Mouse (Mus musculus) frontal cortex, postnatal 14 days (tissue): ENCODE measurements at regions not wholly inside any gene's neighbourhood (a gene's known extent, or its start where the extent isn't known, plus 50 kb on each side); places are given as distances from the start of the nearest gene placed in this dataset.

Experiments used
- DNase-seq, 2 experiments: peaks; one replicate each; pipeline ENCODE4 v3.0.0; 2022; ENCODE audit warnings: low spot score in 2 of 2

DNA sequence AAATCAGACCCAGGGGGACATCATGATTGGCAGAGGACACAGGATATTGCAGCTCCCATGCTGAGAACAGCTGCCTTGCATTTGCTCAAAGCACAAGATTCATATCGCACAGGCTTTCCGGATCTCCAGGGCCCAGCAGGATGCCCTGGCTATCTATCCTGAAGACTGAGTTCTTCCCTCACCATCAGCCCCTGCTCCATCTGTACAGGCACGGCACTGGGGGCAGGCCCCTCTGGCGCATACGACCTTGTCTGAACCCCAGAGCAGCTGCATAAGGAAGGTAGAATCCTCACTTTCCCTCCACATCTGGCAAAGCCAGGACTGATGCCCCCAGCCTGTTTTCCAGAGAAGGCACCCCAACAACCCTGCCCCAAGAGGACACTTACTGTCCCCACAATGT is 266.8 kb downstream of the Tns1 start:
- no peak for DNase-seq

GRCm38 (mm10) chr1:73856811-73857210 is 267.4 kb downstream of the Tns1 start:
- DNase-seq: no peak

- DNase-seq: no peak
Observed at GRCm38 (mm10) chr1:73855306-73855705, 268.9 kb downstream of the Tns1 start.

DNA sequence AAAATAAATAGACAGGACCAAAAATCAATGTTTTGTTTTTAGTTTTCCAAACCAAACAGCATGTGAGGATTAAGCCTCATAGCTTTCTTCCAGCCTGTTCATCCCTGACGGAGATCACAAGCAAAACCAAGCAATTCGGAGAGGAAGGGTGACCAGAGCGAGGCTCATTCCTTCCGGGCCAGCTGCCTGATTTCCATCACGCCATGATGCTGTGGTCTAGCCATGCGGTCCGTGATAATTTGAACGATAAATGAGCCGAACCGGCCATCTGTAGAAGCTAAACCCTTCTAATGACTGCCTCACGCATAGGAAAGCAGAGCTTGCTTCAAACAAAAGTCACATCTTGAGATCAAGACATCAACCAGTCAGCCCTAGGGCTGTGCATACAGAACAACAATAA is 270.4 kb downstream of the Tns1 start:
- DNase-seq: no peak

DNA sequence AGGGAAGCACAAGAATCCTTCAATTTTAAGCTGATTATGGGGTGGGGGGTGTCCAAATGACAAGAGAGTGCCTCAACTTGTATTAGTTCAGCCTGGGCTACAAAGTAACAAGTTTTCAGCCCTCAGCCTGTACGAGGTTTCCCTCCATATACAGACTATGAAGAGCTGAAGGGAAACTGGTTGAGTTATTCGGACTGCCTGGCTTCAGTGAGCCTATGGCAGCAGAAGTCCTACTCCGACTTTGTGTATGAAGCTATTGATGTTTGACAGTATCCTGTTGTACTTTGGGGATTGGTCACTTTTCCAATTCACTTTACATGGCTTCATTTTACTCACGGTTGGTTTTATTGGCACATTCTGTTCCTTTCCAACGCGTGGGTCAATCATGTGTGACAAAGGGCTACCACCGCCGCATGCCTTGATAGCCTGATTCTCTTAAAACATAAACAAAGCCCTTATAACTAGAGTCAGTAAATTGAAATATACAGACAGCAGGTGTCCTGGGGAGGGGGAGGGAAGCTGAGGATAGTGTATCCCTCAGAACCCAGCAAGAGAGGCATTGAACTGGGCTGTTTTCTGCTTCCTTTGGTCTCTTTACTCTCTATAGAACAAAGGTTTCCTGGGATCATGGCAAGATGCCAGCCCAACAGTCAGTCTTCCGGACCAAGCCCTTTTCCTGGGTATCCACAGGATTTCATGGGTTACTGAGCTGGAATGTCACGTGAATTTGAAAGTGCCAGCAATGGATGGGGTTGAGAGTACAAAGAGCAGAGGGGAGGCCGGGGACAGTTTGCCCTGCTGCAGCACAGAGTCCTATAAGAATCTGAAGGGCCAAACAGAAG is 273.9 kb downstream of the Tns1 start:
- DNase-seq: no peak

GRCm38 (mm10) chr1:73848370-73848769 is 275.9 kb downstream of the Tns1 start:
- no peak for DNase-seq

- DNase-seq: no peak
Observed at GRCm38 (mm10) chr1:73847126-73847525, 277.1 kb downstream of the Tns1 start.

DNA sequence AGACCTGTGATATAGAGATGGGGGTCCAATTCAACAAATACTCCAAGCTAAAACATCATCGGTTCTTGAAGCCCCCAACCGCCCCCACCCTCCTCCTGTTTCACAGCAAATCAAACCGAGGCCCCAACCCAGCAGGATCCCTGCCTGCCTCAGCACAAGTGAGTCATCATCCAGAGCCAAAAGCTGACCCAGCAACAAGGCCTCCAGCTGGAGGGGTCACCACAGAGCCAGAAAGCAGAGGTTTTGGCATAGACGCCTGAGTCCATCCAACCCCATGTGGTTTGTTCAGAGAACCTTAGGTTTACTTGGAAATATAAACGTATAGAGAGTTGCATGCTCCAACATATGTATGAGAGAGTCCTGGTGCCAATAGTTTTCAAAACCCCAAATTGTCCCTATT is 279.1 kb downstream of the Tns1 start:
- DNase-seq: no peak

DNA sequence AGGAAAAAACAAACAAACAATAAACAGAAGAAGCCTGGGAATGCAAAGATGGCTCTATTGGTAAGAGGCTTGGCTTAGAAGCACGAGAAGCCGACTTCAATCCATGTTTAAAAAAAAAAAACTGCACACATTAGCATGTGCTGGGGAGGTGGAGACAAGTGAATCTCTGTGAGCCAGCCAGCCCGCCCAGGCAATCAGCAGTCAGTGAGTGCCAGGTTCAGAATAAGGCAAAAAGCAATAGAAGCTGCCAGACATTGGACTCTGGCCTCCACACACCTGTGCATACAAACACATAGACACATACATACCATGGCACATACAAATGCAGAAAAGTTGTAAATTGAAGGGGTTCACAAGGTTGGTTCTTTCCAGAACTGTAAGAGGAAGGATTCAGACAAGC is 279.7 kb downstream of the Tns1 start:
- DNase-seq: no peak

GRCm38 (mm10) chr1:73839351-73839750 is 284.9 kb downstream of the Tns1 start:
- DNase-seq: no peak

DNA sequence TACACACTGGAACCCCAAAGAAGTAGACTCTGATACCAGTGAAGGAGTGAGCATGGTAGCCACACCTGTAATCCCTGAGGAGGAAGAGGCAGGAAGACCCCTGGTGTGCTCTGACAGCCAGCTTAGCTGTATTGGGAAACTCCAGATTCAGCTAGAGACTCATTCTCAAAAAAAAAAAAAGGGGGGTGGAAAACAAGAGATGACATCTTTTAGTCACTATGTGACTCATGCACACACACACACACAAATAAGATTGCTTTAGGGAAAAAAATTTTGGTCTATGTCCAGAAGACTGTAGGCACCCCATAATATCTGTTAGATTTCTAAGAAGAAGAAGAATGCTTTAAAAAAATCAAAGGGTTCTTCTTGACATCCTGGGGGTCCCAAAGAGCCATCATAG is 287.6 kb downstream of the Tns1 start:
- DNase-seq: no peak

DNA sequence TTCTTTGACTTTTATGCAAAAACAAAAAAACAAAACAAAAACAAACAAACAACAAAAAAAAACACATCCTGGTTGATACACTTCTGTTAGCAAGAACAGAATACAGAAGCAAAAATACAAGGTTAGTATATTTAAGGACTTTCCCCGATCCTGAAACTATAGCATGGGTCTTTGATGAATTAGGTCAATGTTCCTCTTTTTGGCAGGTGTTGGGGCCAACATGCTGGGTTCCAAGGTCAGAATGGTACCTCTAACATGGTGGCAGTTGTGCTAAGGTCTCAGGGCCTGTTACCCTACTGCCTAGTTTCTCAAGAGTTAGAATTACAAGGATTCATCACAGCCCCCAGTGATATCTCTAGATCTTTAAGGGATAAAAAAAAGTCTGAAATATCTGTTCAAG is 289.7 kb downstream of the Tns1 start:
- DNase-seq: no peak

DNA sequence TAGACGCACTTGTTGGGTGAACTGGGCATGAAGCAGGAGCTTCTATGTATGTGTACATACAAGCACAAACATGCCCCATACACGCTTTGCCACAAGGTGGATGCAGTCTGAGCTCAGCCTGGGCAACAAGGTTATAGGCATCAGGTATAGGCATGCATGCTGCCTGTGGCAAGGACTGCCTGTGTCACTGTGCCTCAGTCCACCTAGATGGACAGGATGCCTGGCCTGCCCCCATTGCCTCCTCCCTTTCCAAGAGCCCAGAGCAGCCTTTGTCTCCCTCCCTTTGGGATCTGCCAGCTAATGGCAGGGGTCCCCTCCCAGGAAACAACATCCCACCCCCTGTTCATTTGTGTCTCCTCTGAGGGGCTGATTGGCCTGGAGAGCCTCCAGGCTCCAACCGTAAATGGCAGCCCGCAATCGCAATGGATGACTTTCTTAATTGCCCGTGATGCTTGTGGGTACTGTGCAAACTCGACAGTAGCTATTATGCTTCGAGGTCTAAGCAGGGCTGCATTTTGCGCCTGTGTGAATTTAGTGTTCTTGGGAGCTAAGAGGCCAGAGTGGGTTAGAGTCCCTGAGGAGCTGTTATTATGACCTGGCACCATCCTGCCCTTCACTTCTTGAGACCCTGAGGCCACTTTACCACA is 293.6 kb downstream of the Tns1 start:
- DNase-seq: no peak

- peak in 1 of 2 experiments; percentile 7 for DNase-seq
Observed at GRCm38 (mm10) chr1:73828996-73829395, 295.3 kb downstream of the Tns1 start.

DNA sequence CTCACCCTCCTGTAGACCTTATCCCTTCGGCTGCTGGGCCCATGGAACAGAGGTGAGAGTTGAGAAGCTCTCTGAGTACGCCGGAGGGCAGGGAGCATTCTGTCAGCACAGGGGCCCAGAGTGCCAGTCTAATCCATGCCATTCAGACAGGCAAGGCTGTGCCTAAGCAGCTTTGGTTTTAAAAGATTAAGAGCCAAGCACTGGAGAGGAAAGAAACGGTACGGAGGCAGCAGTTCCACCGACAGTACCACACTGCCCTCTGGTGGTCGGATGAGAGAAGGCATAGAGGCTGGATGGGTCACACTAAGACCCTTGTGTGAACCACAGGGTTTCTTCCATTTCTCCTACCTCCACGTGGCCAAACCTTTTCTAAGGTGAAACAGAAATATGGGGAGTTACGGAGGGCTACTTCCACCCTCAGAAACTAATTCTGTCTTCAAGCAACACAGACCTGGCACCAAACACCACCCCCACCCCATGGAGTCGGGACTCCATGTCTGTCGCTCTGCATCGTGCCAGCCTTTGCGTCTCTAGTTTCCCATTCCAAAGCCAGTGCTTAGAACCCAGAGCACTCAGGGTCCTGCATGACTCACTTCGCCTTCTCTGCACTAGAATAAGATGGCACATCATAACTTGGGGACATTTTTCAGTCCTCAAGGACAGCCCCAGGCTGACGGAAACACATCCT is 297.9 kb downstream of the Tns1 start:
- DNase-seq: peak; percentile 74 to 93

DNA sequence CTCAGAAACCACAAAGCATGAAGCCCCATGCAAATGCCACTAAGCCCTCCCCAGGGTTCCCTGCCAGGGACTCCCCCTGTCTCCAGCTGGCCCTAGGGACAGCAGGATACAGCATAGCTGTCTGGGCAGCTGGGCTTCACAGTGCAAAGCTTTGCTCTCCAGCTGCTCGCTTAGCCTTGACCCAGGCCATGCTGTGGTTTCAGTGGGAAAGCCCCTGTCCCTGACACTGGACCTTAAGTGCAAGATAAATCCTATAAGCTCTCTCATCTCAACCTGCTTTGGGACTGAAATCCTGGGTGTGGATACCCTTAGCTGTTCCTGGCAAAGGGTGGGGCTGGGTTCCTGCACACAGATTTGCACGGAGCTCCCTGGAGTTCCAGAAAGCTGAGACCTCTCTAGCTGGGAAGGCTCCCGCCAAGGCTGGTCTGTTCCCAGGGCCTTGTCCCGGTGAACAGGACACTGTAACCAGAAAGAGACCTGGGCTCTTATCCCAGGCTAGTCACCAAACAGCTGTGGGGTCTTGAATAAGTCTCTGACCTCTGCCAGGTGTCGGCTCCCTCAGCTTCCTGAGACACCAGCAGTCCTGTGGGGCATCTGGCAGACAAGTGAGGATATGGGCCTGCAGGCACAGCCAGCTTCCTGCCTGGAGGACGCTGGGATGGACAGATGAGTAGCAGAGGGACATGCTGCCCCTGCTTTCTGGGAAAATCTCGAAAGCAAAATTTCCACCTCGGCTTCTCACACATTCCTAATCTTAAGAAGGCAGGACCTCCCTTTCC is 299.7 kb downstream of the Tns1 start:
- no peak for DNase-seq

DNA sequence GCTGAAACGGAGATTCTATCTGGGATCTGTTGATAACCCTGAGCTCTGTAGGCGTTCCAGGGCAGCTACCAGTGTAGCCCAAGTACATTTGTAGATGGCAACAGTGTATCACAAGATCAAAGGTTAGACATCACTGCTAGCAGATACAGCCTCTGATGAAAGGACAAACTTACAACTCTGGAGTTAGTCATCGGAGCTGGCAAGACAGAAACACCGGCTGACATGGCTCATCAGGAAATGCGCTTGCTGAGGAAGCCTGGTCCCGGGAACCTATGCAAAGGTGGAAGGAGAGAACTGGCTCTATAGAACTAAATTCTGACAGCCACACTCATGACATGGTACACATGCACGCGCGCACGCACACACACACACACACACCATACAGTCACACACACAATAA is 300.5 kb downstream of the Tns1 start:
- DNase-seq: no peak

DNA sequence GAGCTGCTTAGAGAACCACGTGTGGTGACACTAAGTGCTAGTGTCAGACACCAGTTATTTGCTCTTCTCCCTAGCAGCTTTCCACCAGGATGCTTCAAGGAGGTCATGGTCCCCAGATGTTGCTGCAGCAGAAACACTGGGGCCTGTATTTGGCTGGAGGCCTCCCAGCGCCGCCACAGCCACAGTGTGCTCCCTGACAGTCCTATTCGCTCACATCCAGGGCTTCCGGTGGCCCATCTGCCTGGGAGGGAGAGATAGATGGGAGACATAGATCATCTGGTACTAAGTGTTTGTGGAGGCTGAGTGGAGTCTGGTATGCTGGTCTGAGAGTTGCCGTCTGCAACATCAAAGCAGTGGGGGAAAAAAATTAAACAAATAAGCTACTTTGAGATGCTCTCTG is 301.6 kb downstream of the Tns1 start:
- DNase-seq: no peak

DNA sequence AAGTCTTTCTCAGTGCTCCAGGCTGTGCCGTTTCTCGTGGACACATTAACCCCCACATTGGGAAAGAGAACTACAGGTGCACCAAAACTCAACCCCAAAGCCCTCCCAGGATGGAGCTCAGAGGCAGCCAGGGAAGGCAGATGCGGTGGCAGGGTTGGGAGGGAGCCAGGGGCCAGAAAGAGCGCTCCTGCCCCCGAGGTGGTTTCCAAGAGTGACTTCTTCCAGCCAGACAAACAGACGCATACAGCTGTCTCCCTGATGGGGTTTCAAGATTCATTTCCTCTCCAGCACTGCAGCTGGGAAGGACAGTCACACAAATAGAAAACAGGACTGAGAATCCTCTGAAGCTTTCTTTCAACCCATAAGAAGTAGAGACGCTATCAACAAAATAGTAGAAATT is 303.5 kb downstream of the Tns1 start:
- no peak for DNase-seq

DNA sequence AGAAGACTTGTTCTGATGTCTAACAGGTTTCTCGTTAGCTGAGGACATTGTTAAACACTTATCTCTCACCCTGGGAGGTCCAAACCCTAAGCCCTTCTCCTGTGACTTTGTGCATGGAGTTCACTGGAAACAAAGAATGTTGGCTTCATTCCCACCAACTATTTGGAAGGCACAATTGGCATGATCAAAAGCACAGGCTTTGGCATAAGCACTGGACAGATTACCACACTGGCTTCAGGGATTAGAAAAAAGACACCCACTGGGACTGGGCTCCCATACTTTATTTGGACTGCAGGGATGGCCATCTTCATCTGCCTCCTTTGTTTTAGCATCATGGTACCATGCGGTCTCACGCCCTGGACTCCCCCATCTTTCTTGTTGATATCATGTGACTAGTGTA is 317.0 kb downstream of the Tns1 start:
- DNase-seq: no peak

GRCm38 (mm10) chr1:73805156-73805555 is 319.1 kb downstream of the Tns1 start:
- no peak for DNase-seq

- DNase-seq: no peak
Observed at GRCm38 (mm10) chr1:73799996-73800395, 324.3 kb downstream of the Tns1 start.
